Mouse (Mus musculus) embryo, embryonic 9.5 days (tissue): ENCODE data around the gene Kcnj10.

ENCODE experiments used
- DNase-seq: peaks from one replicate; pipeline ENCODE4 v3.0.0-alpha.2; 2017; ENCODE audit errors: extremely low spot score

Gene Kcnj10

GRCm38 (mm10) chr1:172340729-172341321 is at the start of gene Kcnj10:
Gene Kcnj10, plus strand, starts transcription at chr1:172341210.
- peak; percentile 82 for DNase-seq

GRCm38 (mm10) chr1:172292880-172293279 is 48.1 kb upstream of the Kcnj10 start:
- DNase-seq, result no peak

- no peak for DNase-seq
Measured at GRCm38 (mm10) chr1:172293449-172293848, 47.6 kb upstream of the Kcnj10 start.

GRCm38 (mm10) chr1:172295751-172296197 is 45.2 kb upstream of the Kcnj10 start:
- no peak for DNase-seq

GRCm38 (mm10) chr1:172296816-172297510 is 44.0 kb upstream of the Kcnj10 start:
- no peak for DNase-seq

- peak; percentile 55 for DNase-seq
Measured at GRCm38 (mm10) chr1:172297611-172298537, 43.1 kb upstream of the Kcnj10 start, which contains the start of gene Atp1a2. Gene Atp1a2, minus strand, starts transcription at chr1:172298064.

GRCm38 (mm10) chr1:172299528-172299927 is 41.5 kb upstream of the Kcnj10 start:
- no peak for DNase-seq

GRCm38 (mm10) chr1:172300247-172300646 is 40.8 kb upstream of the Kcnj10 start:
- no peak for DNase-seq

- no peak for DNase-seq
Measured at GRCm38 (mm10) chr1:172301180-172301579, 39.8 kb upstream of the Kcnj10 start.

GRCm38 (mm10) chr1:172302311-172302710 is 38.7 kb upstream of the Kcnj10 start:
- no peak for DNase-seq

GRCm38 (mm10) chr1:172302851-172303250 is 38.2 kb upstream of the Kcnj10 start:
- DNase-seq, result peak; percentile 72

GRCm38 (mm10) chr1:172304443-172304842 is 36.6 kb upstream of the Kcnj10 start:
- DNase-seq, result no peak

- DNase-seq, result no peak
Measured at GRCm38 (mm10) chr1:172305153-172305552, 35.9 kb upstream of the Kcnj10 start.

- DNase-seq, result no peak
Measured at GRCm38 (mm10) chr1:172305635-172306034, 35.4 kb upstream of the Kcnj10 start.

GRCm38 (mm10) chr1:172306196-172306595 is 34.8 kb upstream of the Kcnj10 start:
- DNase-seq, result no peak

GRCm38 (mm10) chr1:172306885-172307284 is 34.1 kb upstream of the Kcnj10 start:
- DNase-seq, result no peak

GRCm38 (mm10) chr1:172307936-172308335 is 33.1 kb upstream of the Kcnj10 start:
- DNase-seq, result no peak

GRCm38 (mm10) chr1:172308409-172308808 is 32.6 kb upstream of the Kcnj10 start:
- no peak for DNase-seq

GRCm38 (mm10) chr1:172309699-172310398 is 31.2 kb upstream of the Kcnj10 start:
- peak; percentile 95 for DNase-seq

- no peak for DNase-seq
Measured at GRCm38 (mm10) chr1:172311248-172311906, 29.6 kb upstream of the Kcnj10 start.
